Mouse (Mus musculus): ENCODE results near the gene Akap1. TPM values are rescaled to one million over a fixed set of nuclear protein-coding genes. Genes with fewer than 3 reads are reported as not detected.

The Akap1 gene
- polyA plus RNA-seq, 1 experiment = 7.7 TPM

DNA sequence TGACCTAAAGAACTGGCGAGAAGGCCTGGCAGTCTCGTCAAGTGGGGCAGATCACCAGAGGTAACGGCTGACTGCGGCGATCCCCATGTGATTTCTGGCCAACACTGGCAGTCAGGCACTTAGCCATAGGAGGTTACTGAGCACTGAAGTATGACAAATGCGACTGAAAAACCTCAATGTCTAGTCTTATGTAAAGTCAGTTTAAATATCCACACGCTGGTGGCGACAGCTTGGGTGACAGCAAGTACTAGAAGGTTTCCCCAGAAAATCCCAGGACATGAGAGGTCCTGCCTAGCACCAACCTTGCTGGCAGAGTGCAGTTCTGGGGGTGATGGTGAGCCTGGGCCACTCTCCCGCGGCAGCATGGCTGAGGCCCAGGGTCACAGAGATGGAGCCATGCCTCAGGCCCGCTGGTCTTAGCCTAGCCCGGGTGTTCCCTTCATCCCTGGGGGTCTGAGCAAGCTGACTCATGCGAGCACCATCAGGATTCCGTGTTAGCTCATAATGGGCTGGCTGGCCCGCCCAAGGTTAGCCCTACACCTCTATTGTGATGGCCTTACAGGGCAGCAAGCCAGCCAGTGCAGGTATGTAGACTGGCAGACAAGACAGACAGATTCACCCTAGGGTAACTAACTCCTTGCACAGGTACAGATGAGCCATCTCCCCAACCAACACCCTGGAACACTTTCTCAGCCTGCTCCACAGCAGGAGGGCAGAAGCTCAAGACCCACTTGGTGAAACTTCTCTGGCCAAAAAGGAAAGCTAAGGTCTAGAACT, 13.1 kb downstream of the Akap1 start:
- no peak overlapping the region for H3K4me3 ChIP-seq (replicated peaks; ENCODE audit: control insufficient read depth, low read depth, low read length)
- TF ChIP-seq CTCF (IDR thresholded peaks at IDR 0.05; ENCODE audit: control insufficient read depth, insufficient read depth, low read length) = no peak
- H3K27ac ChIP-seq (ENCODE audit: control insufficient read depth, insufficient read depth, low read depth, low read length, poor library complexity) = no peak overlapping the region
- WGBS = 88% methylated on average over 15 of the region's 15 CpGs
- H3K4me1 ChIP-seq (ENCODE audit: control insufficient read depth, insufficient read depth, low read length) = no peaks in the 10 kb centered on the region

DNA sequence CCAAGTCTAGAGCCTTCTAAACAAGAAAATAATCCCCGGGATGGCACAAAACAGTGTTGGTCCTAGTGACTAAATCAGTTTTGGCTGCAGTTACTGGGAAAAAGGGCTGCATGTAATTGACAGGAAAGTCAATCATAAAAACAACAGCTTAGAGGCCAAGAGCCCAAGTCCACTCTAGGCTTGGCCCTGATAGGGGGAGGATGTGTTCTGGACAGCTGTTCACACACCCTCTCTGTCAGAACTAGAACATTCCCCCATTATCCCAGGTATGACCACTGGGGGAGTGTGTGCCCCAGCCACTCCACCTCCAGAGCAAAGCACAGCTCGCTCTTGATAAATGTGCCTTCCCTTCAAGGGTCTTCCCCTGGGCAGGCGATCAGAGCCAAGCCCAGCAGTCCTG, 14.7 kb downstream of the Akap1 start:
- H3K4me3 ChIP-seq (replicated peaks; ENCODE audit: control insufficient read depth, low read depth, low read length) = no peak overlapping the region
- H3K27ac ChIP-seq (ENCODE audit: control insufficient read depth, insufficient read depth, low read depth, low read length, poor library complexity) = no peak overlapping the region
- TF ChIP-seq CTCF (IDR thresholded peaks at IDR 0.05; ENCODE audit: control insufficient read depth, insufficient read depth, low read length) (no peak), POLR2A (IDR thresholded peaks at IDR 0.05; ENCODE audit: borderline replicate concordance, control insufficient read depth, low read depth, low read length) (no peak)
- 66% methylated on average over 3 of the region's 3 CpGs for WGBS
- no peaks in the 10 kb centered on the region for H3K4me1 ChIP-seq (ENCODE audit: control insufficient read depth, insufficient read depth, low read length)

DNA sequence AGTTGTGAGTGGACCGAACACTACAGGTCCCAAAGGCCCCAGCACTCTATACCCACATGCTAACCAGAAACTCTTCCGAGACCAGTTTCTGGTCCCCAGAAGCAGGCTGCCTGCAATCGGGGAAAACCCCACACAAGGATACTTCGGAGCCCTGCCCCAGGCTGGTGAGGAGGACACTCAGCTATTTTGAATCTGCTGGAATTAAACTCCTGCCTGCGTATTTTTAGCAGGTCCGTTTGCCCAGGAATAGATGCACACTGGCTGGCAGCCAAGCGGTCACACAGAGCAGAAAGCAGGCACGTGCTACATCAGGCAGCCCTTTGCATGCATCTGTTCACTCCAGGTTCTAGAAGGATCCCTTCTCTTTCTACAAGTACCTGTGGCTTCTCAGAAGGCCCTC, 15.1 kb downstream of the Akap1 start:
- no peak for TF ChIP-seq CTCF (IDR thresholded peaks at IDR 0.05; ENCODE audit: control insufficient read depth, insufficient read depth, low read length)
- TF ChIP-seq POLR2A (IDR thresholded peaks at IDR 0.05; ENCODE audit: borderline replicate concordance, control insufficient read depth, low read depth, low read length) = no peak
- no peak overlapping the region for H3K27ac ChIP-seq (ENCODE audit: control insufficient read depth, insufficient read depth, low read depth, low read length, poor library complexity)
- WGBS = 29% methylated on average over 8 of the region's 8 CpGs
- H3K4me3 ChIP-seq (replicated peaks; ENCODE audit: control insufficient read depth, low read depth, low read length) = no peak overlapping the region
- H3K4me1 ChIP-seq (ENCODE audit: control insufficient read depth, insufficient read depth, low read length) = no peaks in the 10 kb centered on the region

DNA sequence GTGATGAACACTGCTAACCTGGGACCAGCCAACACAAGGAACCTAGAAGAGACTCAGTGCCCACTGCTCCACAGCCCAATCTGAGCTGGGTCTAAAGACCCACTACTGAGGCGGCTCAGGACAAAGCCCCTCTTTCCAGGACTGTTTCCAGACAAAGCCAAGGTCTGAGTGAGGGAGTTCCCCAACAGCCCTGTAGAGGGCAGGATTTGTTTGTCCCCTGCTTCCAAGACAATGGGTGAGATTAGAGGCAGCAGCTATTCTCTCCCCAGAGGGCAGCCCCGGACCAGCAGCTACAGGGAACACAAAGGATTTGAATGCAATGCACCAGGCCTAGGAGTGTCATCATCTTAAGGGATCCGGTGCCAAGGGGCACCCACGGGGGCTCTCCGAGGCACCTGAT, 15.8 kb downstream of the Akap1 start:
- WGBS = 38% methylated on average over 5 of the region's 5 CpGs
- H3K27ac ChIP-seq (ENCODE audit: control insufficient read depth, insufficient read depth, low read depth, low read length, poor library complexity) = no peak overlapping the region
- no peaks in the 10 kb centered on the region for H3K4me1 ChIP-seq (ENCODE audit: control insufficient read depth, insufficient read depth, low read length)
- TF ChIP-seq POLR2A (IDR thresholded peaks at IDR 0.05; ENCODE audit: borderline replicate concordance, control insufficient read depth, low read depth, low read length) (no peak), CTCF (IDR thresholded peaks at IDR 0.05; ENCODE audit: control insufficient read depth, insufficient read depth, low read length) (peak; percentile 53)
- no peak overlapping the region for H3K4me3 ChIP-seq (replicated peaks; ENCODE audit: control insufficient read depth, low read depth, low read length)

DNA sequence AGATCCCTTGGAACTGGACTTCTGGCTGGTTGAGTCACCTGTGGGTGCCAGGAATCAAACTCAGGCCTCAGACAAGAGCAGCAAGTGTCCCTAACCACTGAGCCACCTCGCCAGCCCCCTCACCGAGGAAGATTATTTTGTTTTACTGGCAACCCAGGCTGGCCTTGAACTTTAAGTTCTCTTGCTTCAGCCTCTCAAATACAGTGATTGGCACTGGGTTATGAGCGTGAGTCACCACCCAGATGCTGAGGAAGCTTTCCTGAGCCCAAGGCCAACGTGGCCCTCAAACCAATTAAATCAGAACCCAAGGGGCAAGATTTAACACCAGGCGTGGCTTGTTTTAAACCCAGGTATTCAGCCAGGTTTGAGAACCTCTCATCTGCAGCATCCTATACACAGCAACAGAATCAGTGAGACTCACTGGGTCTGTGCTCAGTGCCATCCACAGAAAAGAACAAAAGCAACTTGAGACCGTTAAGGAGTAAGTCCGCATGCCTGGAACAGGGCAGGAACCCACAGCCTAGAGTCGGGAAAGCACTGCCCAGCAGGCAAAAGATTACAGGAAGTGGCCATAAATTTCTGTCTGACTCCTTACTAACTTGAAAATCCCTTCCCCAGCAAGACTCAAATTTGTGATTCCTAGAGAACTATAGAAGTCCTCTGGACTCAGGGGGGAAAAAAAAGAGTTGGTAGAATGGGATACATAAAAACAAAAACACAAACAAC, 16.9 kb downstream of the Akap1 start:
- Histone ChIP-seq H3K27ac (ENCODE audit: control insufficient read depth, insufficient read depth, low read depth, low read length, poor library complexity) (no peak overlapping the region), H3K4me1 (ENCODE audit: control insufficient read depth, insufficient read depth, low read length) (no peaks in the 10 kb centered on the region), H3K4me3 (replicated peaks; ENCODE audit: control insufficient read depth, low read depth, low read length) (no peak overlapping the region)
- 68% methylated on average over 8 of the region's 8 CpGs for WGBS
- TF ChIP-seq CTCF (IDR thresholded peaks at IDR 0.05; ENCODE audit: control insufficient read depth, insufficient read depth, low read length) (no peak), POLR2A (IDR thresholded peaks at IDR 0.05; ENCODE audit: borderline replicate concordance, control insufficient read depth, low read depth, low read length) (no peak)

DNA sequence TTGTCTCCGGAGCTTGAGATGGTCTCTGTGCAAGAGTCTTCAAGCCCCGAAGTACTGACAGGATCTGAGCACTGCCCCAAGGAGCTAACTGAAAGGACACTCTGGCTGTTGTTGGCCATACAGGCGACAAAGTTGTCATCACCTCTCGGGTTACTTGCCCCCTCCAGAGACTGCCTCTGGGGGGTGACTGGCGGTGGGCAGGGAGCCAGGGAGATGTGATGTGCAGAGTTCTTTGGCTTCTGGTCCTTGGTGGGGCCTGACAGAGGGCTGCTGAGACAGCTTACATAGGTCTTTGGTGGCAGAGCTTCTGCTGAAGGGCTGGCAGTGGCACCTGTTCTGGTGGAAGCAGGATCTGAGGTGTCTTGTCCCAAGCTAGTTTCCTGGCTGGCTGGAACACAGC, 20.0 kb downstream of the Akap1 start:
- WGBS = 89% methylated on average over 5 of the region's 5 CpGs
- Histone ChIP-seq H3K27ac (ENCODE audit: control insufficient read depth, insufficient read depth, low read depth, low read length, poor library complexity) (no peak overlapping the region), H3K4me1 (ENCODE audit: control insufficient read depth, insufficient read depth, low read length) (no peaks in the 10 kb centered on the region), H3K4me3 (replicated peaks; ENCODE audit: control insufficient read depth, low read depth, low read length) (no peak overlapping the region)
- TF ChIP-seq CTCF (IDR thresholded peaks at IDR 0.05; ENCODE audit: control insufficient read depth, insufficient read depth, low read length) = no peak
- no peak for TF ChIP-seq POLR2A (IDR thresholded peaks at IDR 0.05; ENCODE audit: borderline replicate concordance, control insufficient read depth, low read depth, low read length)

DNA sequence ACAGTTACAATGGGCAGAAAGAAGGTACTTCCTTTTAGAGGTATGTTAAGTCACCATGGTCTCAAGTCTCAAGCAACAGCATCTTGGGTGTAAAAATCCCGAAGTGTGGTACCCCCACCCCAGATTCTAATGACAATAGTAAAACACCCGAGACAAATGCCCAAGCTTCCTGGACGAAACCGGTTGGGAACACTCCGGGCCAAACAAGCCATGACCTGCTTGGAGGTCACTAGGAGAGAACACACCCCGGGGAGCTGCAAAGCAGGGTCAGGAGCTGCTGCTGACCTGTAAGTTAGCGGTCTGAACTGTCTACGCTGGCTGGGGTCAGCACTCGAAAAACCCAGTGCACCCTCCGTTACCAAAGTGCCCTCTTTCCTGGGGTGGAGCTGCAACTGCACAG, 21.1 kb downstream of the Akap1 start:
- Histone ChIP-seq H3K4me3 (replicated peaks; ENCODE audit: control insufficient read depth, low read depth, low read length) (no peak overlapping the region), H3K27ac (ENCODE audit: control insufficient read depth, insufficient read depth, low read depth, low read length, poor library complexity) (no peak overlapping the region), H3K4me1 (ENCODE audit: control insufficient read depth, insufficient read depth, low read length) (no peaks in the 10 kb centered on the region)
- 88% methylated on average over 10 of the region's 10 CpGs for WGBS
- TF ChIP-seq POLR2A (IDR thresholded peaks at IDR 0.05; ENCODE audit: borderline replicate concordance, control insufficient read depth, low read depth, low read length) = no peak
- TF ChIP-seq CTCF (IDR thresholded peaks at IDR 0.05; ENCODE audit: control insufficient read depth, insufficient read depth, low read length) = no peak

DNA sequence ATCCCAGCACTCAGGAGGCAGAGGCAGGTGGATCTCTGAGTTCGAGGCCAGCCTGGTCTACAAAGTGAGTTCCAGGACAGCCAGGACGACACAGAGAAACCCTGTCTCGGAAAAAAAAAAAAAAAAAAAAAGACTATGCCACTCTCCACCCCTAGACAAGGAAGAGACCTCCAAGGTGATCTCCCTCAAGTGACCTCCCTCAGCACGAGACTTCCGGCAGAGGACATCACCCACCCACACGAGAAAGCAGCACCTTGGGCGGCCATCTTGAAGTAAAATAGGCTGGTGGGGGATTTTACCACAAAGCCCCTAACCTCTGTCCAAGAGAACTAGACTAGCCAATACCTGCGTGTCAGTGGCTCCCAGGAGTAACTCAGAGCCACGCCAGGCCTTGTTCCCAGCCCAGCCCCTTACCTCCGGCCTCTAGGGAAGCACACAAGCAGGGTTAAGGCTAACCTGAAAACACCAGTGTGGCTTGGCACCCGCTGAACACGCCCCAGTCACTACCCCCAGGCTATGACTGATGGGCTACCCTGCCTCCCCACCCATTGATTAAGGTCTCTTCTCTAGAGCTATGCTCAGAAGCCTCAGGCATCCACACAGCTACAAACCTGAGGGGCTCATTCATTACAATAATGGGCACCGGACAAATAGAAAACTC, 21.9 kb downstream of the Akap1 start:
- no peaks in the 10 kb centered on the region for H3K4me1 ChIP-seq (ENCODE audit: control insufficient read depth, insufficient read depth, low read length)
- 85% methylated on average over 13 of the region's 13 CpGs for whole genome bisulfite sequencing
- H3K4me3 ChIP-seq (replicated peaks; ENCODE audit: control insufficient read depth, low read depth, low read length) = no peak overlapping the region
- H3K27ac ChIP-seq (ENCODE audit: control insufficient read depth, insufficient read depth, low read depth, low read length, poor library complexity) = no peak overlapping the region
- no peak for TF ChIP-seq CTCF (IDR thresholded peaks at IDR 0.05; ENCODE audit: control insufficient read depth, insufficient read depth, low read length)
- no peak for TF ChIP-seq POLR2A (IDR thresholded peaks at IDR 0.05; ENCODE audit: borderline replicate concordance, control insufficient read depth, low read depth, low read length)
